8 mouse cellular contexts compared by ENCODE assay signal in genomic region chr4:151996173-151996950, GRCm38 (mm10). TPM values are rescaled to one million over a fixed set of nuclear protein-coding genes. Genes with fewer than 3 reads are reported as not detected.
DNase-seq lines count a peak whose midpoint lies in the region; ATAC-seq and TF ChIP-seq lines count a peak whose summit lies in the region.

TSS of gene Phf13 (minus strand) at chr4:151996258.

- peak within 1 kb of the TSS; percentile 98 for H3K4me3 ChIP-seq in bone marrow, adult 2 months (replicated peaks; ENCODE audit: control insufficient read depth, low read depth, low read length)
- peak within 1 kb of the TSS; percentile 93 for H3K4me3 ChIP-seq in embryonic facial prominence, embryonic 15.5 days (replicated peaks)
- peak within 1 kb of the TSS; percentile 99 for H3K4me3 ChIP-seq in limb, embryonic 14.5 days (replicated peaks; ENCODE audit: low read length)
- H3K4me3 ChIP-seq in midbrain, postnatal 0 days (ENCODE audit: low read depth, low read length), result peak within 1 kb of the TSS; percentile 97

- DNase-seq in 416B (ENCODE audit: low read depth), result peak; percentile 98
- peak; percentile 98 for DNase-seq in heart, adult 8-10 months (ENCODE audit: low spot score)
- peak; percentile 99 for DNase-seq in kidney, adult 9 months
- peak; percentile 100 for DNase-seq in limb, embryonic 14.5 days (ENCODE audit: low spot score)
- DNase-seq in midbrain, postnatal 0 days (ENCODE audit: low spot score), result peak; percentile 100
- DNase-seq in spleen, postnatal 14 days (ENCODE audit: low spot score in 2 of 2), result peak; percentile 97 to 99

- WGBS in bone marrow, adult 2 months, result under 1% methylated on average over 94 of the region's 94 CpGs
- under 1% methylated on average over 89 of the region's 94 CpGs for WGBS in embryonic facial prominence, embryonic 15.5 days
- 4% methylated on average over 58 of the region's 94 CpGs for WGBS in limb, embryonic 14.5 days
- WGBS in midbrain, postnatal 0 days, result under 1% methylated on average over 56 of the region's 94 CpGs

- ATAC-seq in embryonic facial prominence, embryonic 15.5 days (ENCODE audit: insufficient number of reproducible peaks, low FRiP score, low TSS enrichment, low read depth), result peak; percentile 97
- peak; percentile 96 for ATAC-seq in limb, embryonic 14.5 days (ENCODE audit: low FRiP score, low read depth)
- ATAC-seq in midbrain, postnatal 0 days (ENCODE audit: low FRiP score), result peak; percentile 97

- TF ChIP-seq POLR2A in bone marrow, adult 2 months (IDR thresholded peaks at IDR 0.05; ENCODE audit: borderline replicate concordance, control insufficient read depth, low read depth, low read length), result peak; percentile 85; the same call in 1 of the 2 replicates
- 0 out of 2 replicates have a peak, but pooled peaks have one; percentile 0 for TF ChIP-seq POLR2A in limb, embryonic 14.5 days (IDR thresholded peaks at IDR 0.05; ENCODE audit: borderline replicate concordance, extremely low read depth, insufficient read depth, insufficient read length)

- no peaks in the 10 kb centered on the region; the same call in 1 of the 2 replicates for H3K4me1 ChIP-seq in bone marrow, adult 2 months (ENCODE audit: control insufficient read depth, insufficient read depth, low read length)
- H3K4me1 ChIP-seq in embryonic facial prominence, embryonic 15.5 days, result peaks cover 27% of the 10 kb centered on the region
- H3K4me1 ChIP-seq in limb, embryonic 14.5 days (ENCODE audit: control insufficient read depth, insufficient read depth, low read length), result peaks cover 19% of the 10 kb centered on the region; the same call in 1 of the 2 replicates
- H3K4me1 ChIP-seq in midbrain, postnatal 0 days (ENCODE audit: insufficient read depth, low read length), result peaks cover 10% of the 10 kb centered on the region; the same call in 1 of the 2 replicates

- H3K9ac ChIP-seq in embryonic facial prominence, embryonic 15.5 days, result peak within 1 kb of the TSS; percentile 93
- peak within 1 kb of the TSS; percentile 92 for H3K9ac ChIP-seq in limb, embryonic 14.5 days (ENCODE audit: low read depth, low read length, severe bottlenecking)
- peak within 1 kb of the TSS; percentile 87 for H3K9ac ChIP-seq in midbrain, postnatal 0 days (replicated peaks; ENCODE audit: low read length, poor library complexity, severe bottlenecking)

- peak within 1 kb of the TSS; percentile 52 for H3K4me2 ChIP-seq in embryonic facial prominence, embryonic 15.5 days (replicated peaks)
- H3K4me2 ChIP-seq in limb, embryonic 14.5 days (replicated peaks; ENCODE audit: low read depth, low read length, severe bottlenecking), result peak within 1 kb of the TSS; percentile 71
- peak within 1 kb of the TSS; percentile 97 for H3K4me2 ChIP-seq in midbrain, postnatal 0 days (ENCODE audit: low read depth, low read length, poor library complexity, severe bottlenecking)

- H3K9me3 ChIP-seq in embryonic facial prominence, embryonic 15.5 days (replicated peaks), result no peaks in the 10 kb centered on the region
- no peaks in the 10 kb centered on the region for H3K9me3 ChIP-seq in limb, embryonic 14.5 days (ENCODE audit: control insufficient read depth, low read length)
- no peaks in the 10 kb centered on the region for H3K9me3 ChIP-seq in midbrain, postnatal 0 days (ENCODE audit: low read length)

- H3K36me3 ChIP-seq in embryonic facial prominence, embryonic 15.5 days, result peaks cover 20% of the 10 kb centered on the region
- peaks cover 25% of the 10 kb centered on the region for H3K36me3 ChIP-seq in limb, embryonic 14.5 days (ENCODE audit: control insufficient read depth, insufficient read depth, low read length)
- H3K36me3 ChIP-seq in midbrain, postnatal 0 days (ENCODE audit: insufficient read depth, low read length), result peaks cover 12% of the 10 kb centered on the region

- H3K27me3 ChIP-seq in embryonic facial prominence, embryonic 15.5 days, result no peaks in the 10 kb centered on the region
- H3K27me3 ChIP-seq in limb, embryonic 14.5 days (ENCODE audit: control insufficient read depth, insufficient read depth, low read length), result no peaks in the 10 kb centered on the region
- H3K27me3 ChIP-seq in midbrain, postnatal 0 days (ENCODE audit: insufficient read depth, low read length), result no peaks in the 10 kb centered on the region

- no peak; the same call in 1 of the 2 replicates for TF ChIP-seq CTCF in bone marrow, adult 2 months (IDR thresholded peaks at IDR 0.05; ENCODE audit: control insufficient read depth, insufficient read depth, low read length)
- TF ChIP-seq CTCF in midbrain, postnatal 0 days (IDR thresholded peaks at IDR 0.05), result no peak

- peak within 1 kb of the TSS; percentile 93 for H3K27ac ChIP-seq in bone marrow, adult 2 months (ENCODE audit: control insufficient read depth, insufficient read depth, low read depth, low read length, poor library complexity)
- H3K27ac ChIP-seq in embryonic facial prominence, embryonic 15.5 days (replicated peaks), result peak within 1 kb of the TSS; percentile 91
- peak within 1 kb of the TSS; percentile 86 for H3K27ac ChIP-seq in limb, embryonic 14.5 days (replicated peaks; ENCODE audit: low read depth, low read length)
- H3K27ac ChIP-seq in midbrain, postnatal 0 days (ENCODE audit: low read depth, low read length), result peak within 1 kb of the TSS; percentile 77

RNA-seq across cellular contexts. Expression of gene Phf13, which starts in this region (rescaled TPM):
- polyA plus RNA-seq in bone marrow, adult 2 months (2011; ENCODE audit: insufficient read depth, insufficient read length, low replicate concordance, missing spikeins), result 1.9 and 2.8 TPM in 2 replicates
- polyA plus RNA-seq in embryonic facial prominence, embryonic 15.5 days (2015; fragmentation: Nextera tagmentation; extraction: Ambion mirVana), result 34.6 and 35.1 TPM in 2 replicates
- 1 to 10 TPM; 4.6 to 5.7 (median 5.1) TPM for total RNA-seq in heart, adult 8-10 months (2022)
- polyA plus RNA-seq in limb, embryonic 14.5 days (2012; rRNA removed), result 35.1 and 40.5 TPM in 2 replicates
- polyA plus RNA-seq in limb, embryonic 14.5 days (2014; fragmentation: Nextera tagmentation; extraction: Ambion mirVana), result 33.7 and 37.1 TPM in 2 replicates
- 17.2 and 18.3 TPM in 2 replicates for total RNA-seq in midbrain, postnatal 0 days (2014; rRNA removed)
- polyA plus RNA-seq in midbrain, postnatal 0 days (2015; fragmentation: Nextera tagmentation; extraction: Ambion mirVana), result 16.6 and 17.1 TPM in 2 replicates

Comparison
In these comparisons a context has a peak if more than half of its experiments do, and no peak if none do; other contexts are left out.
1. Peak in every context shown above with its lines: DNase-seq, ATAC-seq, H3K4me3 ChIP-seq and H3K27ac ChIP-seq.